Mouse (Mus musculus) CH12.LX (cell line): ENCODE results near the gene Aip. TPM values are rescaled to one million over a fixed set of nuclear protein-coding genes. Genes with fewer than 3 reads are reported as not detected.

Experiments
- DNase-seq: peaks from one replicate; pipeline ENCODE4 v3.0.0-alpha.2; 2013; ENCODE audit errors: extremely low read depth
- H3K27ac ChIP-seq: 2 replicates; pipeline ENCODE4 v1.5.1; 2012; ENCODE audit warnings: low read depth, mild to moderate bottlenecking, control low read depth, moderate library complexity; ENCODE audit not compliant: insufficient read depth
- H3K27me3 ChIP-seq: replicated peaks from 2 replicates; pipeline ENCODE3; 2012; ENCODE audit warnings: inconsistent platforms
- H3K36me3 ChIP-seq, 2 experiments: replicated peaks in 1 of 2; 2 replicates each; pipeline versions ENCODE3 to v1.6.1; 2012; ENCODE audit warnings: inconsistent platforms in 1 of 2, low read length in 1 of 2, mild to moderate bottlenecking in 1 of 2, mixed read lengths in 1 of 2, moderate library complexity in 1 of 2; ENCODE audit not compliant: control insufficient read depth in 1 of 2, insufficient read depth in 1 of 2
- H3K4me1 ChIP-seq, 2 experiments: 2 replicates each; pipeline ENCODE4 v1.6.1; 2012; ENCODE audit warnings: inconsistent platforms in 1 of 2, moderate library complexity in 1 of 2; ENCODE audit not compliant: insufficient read depth in 2 of 2, control insufficient read depth in 1 of 2
- H3K4me2 ChIP-seq: 2 replicates; pipeline ENCODE4 v1.6.1; 2012; ENCODE audit warnings: low read depth, mild to moderate bottlenecking, control low read depth; ENCODE audit not compliant: poor library complexity, insufficient read depth, severe bottlenecking
- H3K4me3 ChIP-seq, 3 experiments: fragments of 150-350 bp in 1 of 3; sonication (generic) in 1 of 3; replicated peaks in 1 of 3; 2 replicates each; pipeline versions ENCODE3 to v1.5.1; 2011 to 2012; ENCODE audit warnings: low read depth in 2 of 3, low read length in 2 of 3, mild to moderate bottlenecking in 2 of 3, moderate library complexity in 2 of 3, control low read depth in 1 of 3, improper control_type of control experiment in 1 of 3, inconsistent platforms in 1 of 3, mixed read lengths in 1 of 3; ENCODE audit not compliant: poor library complexity in 1 of 3
- H3K79me2 ChIP-seq: replicated peaks from 2 replicates; pipeline ENCODE4 v1.6.1; 2012; ENCODE audit warnings: mild to moderate bottlenecking, moderate library complexity; ENCODE audit not compliant: control insufficient read depth, poor library complexity, insufficient read depth, severe bottlenecking; ENCODE audit errors: extremely low read depth
- H3K9ac ChIP-seq: 2 replicates; pipeline ENCODE4 v1.6.1; 2012; ENCODE audit warnings: low read depth, mild to moderate bottlenecking, control low read depth, moderate library complexity; ENCODE audit not compliant: insufficient read depth
- H3K9me3 ChIP-seq: replicated peaks from 2 replicates; pipeline ENCODE3; 2012; ENCODE audit warnings: low read length, inconsistent platforms, mixed read lengths
- BHLHE40 ChIP-seq: IDR thresholded peaks from 2 replicates; pipeline ENCODE4 v1.6.1; 2011; ENCODE audit warnings: mild to moderate bottlenecking, low read depth, low read length, improper control_type of control experiment
- CHD1 ChIP-seq: IDR thresholded peaks from 2 replicates; pipeline ENCODE4 v1.6.1; 2012; ENCODE audit warnings: low read depth, low read length, improper control_type of control experiment, inconsistent platforms
- CHD2 ChIP-seq: IDR thresholded peaks from 2 replicates; pipeline ENCODE4 v1.6.1; 2011; ENCODE audit warnings: low read length, improper control_type of control experiment
- CTCF ChIP-seq, 2 experiments: IDR thresholded peaks in 1 of 2; conservative IDR thresholded peaks in 1 of 2; 2 replicates each; pipeline ENCODE4 v1.5.1; 2011 to 2012; ENCODE audit warnings: low read depth in 2 of 2, low read length in 2 of 2, improper control_type of control experiment in 1 of 2, inconsistent platforms in 1 of 2, mild to moderate bottlenecking in 1 of 2, moderate library complexity in 1 of 2
- E2F4 ChIP-seq: IDR thresholded peaks from 2 replicates; pipeline ENCODE4 v1.6.1; 2011; ENCODE audit warnings: low read depth, low read length, improper control_type of control experiment; ENCODE audit not compliant: insufficient replicate concordance
- ELF1 ChIP-seq: IDR thresholded peaks from 2 replicates; pipeline ENCODE4 v1.6.1; 2014; ENCODE audit warnings: low read depth, mild to moderate bottlenecking, inconsistent platforms, low read length, improper control_type of control experiment
- EP300 ChIP-seq: IDR thresholded peaks from 2 replicates; pipeline ENCODE4 v1.6.1; 2011; ENCODE audit warnings: low read length, improper control_type of control experiment
- ETS1 ChIP-seq: conservative IDR thresholded peaks from 2 replicates; pipeline ENCODE4 v1.6.1; 2012; ENCODE audit warnings: low read depth, mild to moderate bottlenecking, inconsistent platforms, low read length, improper control_type of control experiment, moderate library complexity
- GABPA ChIP-seq: IDR thresholded peaks from 2 replicates; pipeline ENCODE4 v1.6.1; 2012; ENCODE audit warnings: low read depth, low read length, improper control_type of control experiment, inconsistent platforms; ENCODE audit not compliant: insufficient replicate concordance
- HCFC1 ChIP-seq: IDR thresholded peaks from 2 replicates; pipeline ENCODE4 v1.6.1; 2012; ENCODE audit warnings: low read depth, mild to moderate bottlenecking, inconsistent platforms, low read length, improper control_type of control experiment
- IRF4 ChIP-seq: IDR thresholded peaks from 2 replicates; pipeline ENCODE4 v1.6.1; 2014; ENCODE audit warnings: low read depth, mild to moderate bottlenecking, inconsistent platforms, low read length, improper control_type of control experiment
- JUN ChIP-seq: IDR thresholded peaks from 2 replicates; pipeline ENCODE4 v1.6.1; 2011; ENCODE audit warnings: low read depth, mild to moderate bottlenecking, low read length, improper control_type of control experiment, moderate library complexity; ENCODE audit not compliant: insufficient read depth
- JUND ChIP-seq: conservative IDR thresholded peaks from 2 replicates; pipeline ENCODE4 v1.6.1; 2011; ENCODE audit warnings: low read depth, low read length, improper control_type of control experiment
- KAT2A ChIP-seq: IDR thresholded peaks from 2 replicates; pipeline ENCODE4 v1.6.1; 2012; ENCODE audit warnings: low read length, improper control_type of control experiment, inconsistent platforms; ENCODE audit not compliant: insufficient replicate concordance
- MAFK ChIP-seq: IDR thresholded peaks from 2 replicates; pipeline ENCODE4 v1.6.1; 2011; ENCODE audit warnings: low read length, improper control_type of control experiment; ENCODE audit not compliant: insufficient replicate concordance
- MAX ChIP-seq: IDR thresholded peaks from 2 replicates; pipeline ENCODE4 v1.6.1; 2011; ENCODE audit warnings: low read length, improper control_type of control experiment
- MAZ ChIP-seq: IDR thresholded peaks from 2 replicates; pipeline ENCODE4 v1.6.1; 2012; ENCODE audit warnings: low read depth, mild to moderate bottlenecking, inconsistent platforms, low read length, improper control_type of control experiment, moderate library complexity
- MEF2A ChIP-seq: IDR thresholded peaks from 2 replicates; pipeline ENCODE4 v1.6.1; 2014; ENCODE audit warnings: low read depth, mild to moderate bottlenecking, inconsistent platforms, low read length, improper control_type of control experiment, borderline replicate concordance
- MYC ChIP-seq: IDR thresholded peaks from 2 replicates; pipeline ENCODE4 v1.6.1; 2011; ENCODE audit warnings: low read depth, mild to moderate bottlenecking, improper control_type of control experiment, low read length
- NELFE ChIP-seq: IDR thresholded peaks from 2 replicates; pipeline ENCODE4 v1.6.1; 2011; ENCODE audit warnings: low read depth, low read length, improper control_type of control experiment
- NRF1 ChIP-seq: IDR thresholded peaks from 2 replicates; pipeline ENCODE4 v1.6.1; 2014; ENCODE audit warnings: low read depth, mild to moderate bottlenecking, inconsistent platforms, low read length, improper control_type of control experiment, moderate library complexity
- PAX5 ChIP-seq: IDR thresholded peaks from 2 replicates; pipeline ENCODE4 v1.6.1; 2012; ENCODE audit warnings: low read length, inconsistent platforms, mixed read lengths
- POLR2A ChIP-seq: IDR thresholded peaks from 2 replicates; pipeline ENCODE4 v1.6.1; 2011; ENCODE audit warnings: low read depth, mild to moderate bottlenecking, improper control_type of control experiment, low read length
- POLR2AphosphoS2 ChIP-seq: IDR thresholded peaks from 2 replicates; pipeline ENCODE4 v1.6.1; 2011; ENCODE audit warnings: low read depth, low read length, improper control_type of control experiment
- RAD21 ChIP-seq: IDR thresholded peaks from 2 replicates; pipeline ENCODE4 v1.6.1; 2011; ENCODE audit warnings: low read depth, mild to moderate bottlenecking, low read length, improper control_type of control experiment, moderate library complexity
- RCOR1 ChIP-seq: conservative IDR thresholded peaks from 2 replicates; pipeline ENCODE4 v1.6.1; 2012; ENCODE audit warnings: low read depth, mild to moderate bottlenecking, inconsistent platforms, low read length, improper control_type of control experiment
- SIN3A ChIP-seq: IDR thresholded peaks from 2 replicates; pipeline ENCODE4 v1.6.1; 2012; ENCODE audit warnings: low read length, improper control_type of control experiment, inconsistent platforms
- SMC3 ChIP-seq: IDR thresholded peaks from 2 replicates; pipeline ENCODE4 v1.6.1; 2011; ENCODE audit warnings: low read depth, low read length, improper control_type of control experiment
- TBP ChIP-seq: conservative IDR thresholded peaks from 2 replicates; pipeline ENCODE4 v1.6.1; 2011; ENCODE audit warnings: low read depth, low read length, improper control_type of control experiment
- TCF12 ChIP-seq: IDR thresholded peaks from 2 replicates; pipeline ENCODE4 v1.6.1; 2014; ENCODE audit warnings: low read depth, mild to moderate bottlenecking, inconsistent platforms, low read length, improper control_type of control experiment
- UBTF ChIP-seq: IDR thresholded peaks from 2 replicates; pipeline ENCODE4 v1.6.1; 2012; ENCODE audit warnings: low read depth, mild to moderate bottlenecking, inconsistent platforms, low read length, improper control_type of control experiment, moderate library complexity
- USF1 ChIP-seq: IDR thresholded peaks from 2 replicates; pipeline ENCODE4 v1.6.1; 2014; ENCODE audit warnings: low read depth, mild to moderate bottlenecking, inconsistent platforms, low read length, improper control_type of control experiment
- USF2 ChIP-seq: conservative IDR thresholded peaks from 2 replicates; pipeline ENCODE4 v1.6.1; 2011; ENCODE audit warnings: low read depth, low read length, improper control_type of control experiment
- ZC3H11A ChIP-seq: IDR thresholded peaks from 2 replicates; pipeline ENCODE4 v1.6.1; 2012; ENCODE audit warnings: low read depth, mild to moderate bottlenecking, inconsistent platforms, low read length, improper control_type of control experiment
- ZKSCAN1 ChIP-seq: IDR thresholded peaks from 2 replicates; pipeline ENCODE4 v1.6.1; 2012; ENCODE audit warnings: low read depth, inconsistent platforms, low read length, improper control_type of control experiment, borderline replicate concordance
- ZMIZ1 ChIP-seq: IDR thresholded peaks from 2 replicates; pipeline ENCODE4 v1.6.1; 2012; ENCODE audit warnings: low read depth, mild to moderate bottlenecking, inconsistent platforms, low read length, improper control_type of control experiment
- ZNF384 ChIP-seq: IDR thresholded peaks from 2 replicates; pipeline ENCODE4 v1.6.1; 2012; ENCODE audit warnings: low read depth, low read length, improper control_type of control experiment, inconsistent platforms
- dilution Hi-C: fragments of 300-500 bp; cut with MboI; formaldehyde crosslinking; loops from 2 replicates; pipeline ENCODE4 v1.14.3; 2020; ENCODE audit warnings: low sequenced_read_pairs; ENCODE audit not compliant: extremely low pct_unique_long_range_greater_than_20kb, extremely low pct_ligation_motif_present
- in situ Hi-C: fragments of 300-500 bp; cut with MboI; formaldehyde crosslinking; loops from 3 replicates; pipeline ENCODE4 v1.14.3; 2019; ENCODE audit warnings: low sequenced_read_pairs, low pct_ligation_motif_present, low pct_unique_long_range_greater_than_20kb, mixed read lengths
- polyA plus RNA-seq: library from polyadenylated mRNA; unstranded; fragments of >175 nt; gene quantifications from 2 replicates; pipeline ENCODE4 v1.2.1, GENCODE M21; 2012; ENCODE audit warnings: low read depth; ENCODE audit not compliant: insufficient read length
- total RNA-seq, 2 experiments: library from RNA; depleted of rRNA; stranded (reverse); fragments of 300-350 nt in 1 of 2; fragments of >200 nt in 1 of 2; gene quantifications; 2 replicates each; pipeline ENCODE4 v1.2.3; 2012 to 2014

Gene Aip
- total and polyA plus RNA-seq, 3 experiments: 11.7 to 64.8 (median 39.7) TPM

- H3K27ac ChIP-seq: peak overlapping the region; percentile 90
- dilution Hi-C loops (no loop called here), in situ Hi-C loops (no loop called here)
- no peaks in the 10 kb centered on the region for H3K27me3 ChIP-seq
- H3K4me2 ChIP-seq: no peak overlapping the region
- H3K79me2 ChIP-seq: peaks cover 15% of the 10 kb centered on the region
- H3K9ac ChIP-seq: 0 out of 2 replicates have a peak overlapping the region, but pooled peaks have one; percentile 10
- H3K9me3 ChIP-seq: peaks cover 5% of the 10 kb centered on the region
- no peak overlapping the region for H3K4me3 ChIP-seq
- peaks cover 0 to 28% of the 10 kb centered on the region in 2 experiments for H3K36me3 ChIP-seq
- peaks cover 41 to 78% of the 10 kb centered on the region in 2 experiments for H3K4me1 ChIP-seq
- DNase-seq: peak; percentile 84
- peak in 1 of 2 experiments; percentile 8; a peak in 1 of 4 replicates for TF ChIP-seq CTCF (conservative IDR thresholded peaks at IDR 0.05 in 1 of 2, IDR thresholded peaks at IDR 0.05 in 1 of 2; ENCODE audit: low read depth in 2 of 2, low read length in 2 of 2)
- peak; percentile 49 for TF ChIP-seq ELF1
- TF ChIP-seq KAT2A: no peak
- TF ChIP-seq E2F4: no peak
- peak; percentile 84 for TF ChIP-seq MYC
- no peak for TF ChIP-seq NELFE
- TF ChIP-seq CHD2: no peak; the same call in 1 of the 2 replicates
- no peak for TF ChIP-seq ZKSCAN1
- peak; percentile 44; the same call in 1 of the 2 replicates for TF ChIP-seq JUND
- no peak for TF ChIP-seq SMC3
- TF ChIP-seq POLR2AphosphoS2: no peak
- TF ChIP-seq MAZ: no peak
- TF ChIP-seq POLR2A: 0 out of 2 replicates have a peak, but pooled peaks have one; percentile 29
- TF ChIP-seq ZMIZ1: no peak
- 0 out of 2 replicates have a peak, but pooled peaks have one; percentile 23 for TF ChIP-seq CHD1
- TF ChIP-seq USF1: no peak
- no peak; the same call in 1 of the 2 replicates for TF ChIP-seq SIN3A
- no peak for TF ChIP-seq GABPA
- TF ChIP-seq TBP: 0 out of 2 replicates have a peak, but pooled peaks have one; percentile 29
- peak; percentile 69 for TF ChIP-seq EP300
- no peak for TF ChIP-seq ZNF384
- TF ChIP-seq HCFC1: no peak
- peak; percentile 69 for TF ChIP-seq JUN
- no peak for TF ChIP-seq MAFK
- no peak for TF ChIP-seq PAX5
- TF ChIP-seq USF2: 0 out of 2 replicates have a peak, but pooled peaks have one; percentile 4
- TF ChIP-seq RCOR1: no peak
- no peak for TF ChIP-seq RAD21
- peak; percentile 81 for TF ChIP-seq ETS1
- peak; percentile 73 for TF ChIP-seq TCF12
- no peak for TF ChIP-seq IRF4
- TF ChIP-seq BHLHE40: peak; percentile 69
- TF ChIP-seq MAX: peak; percentile 81
- TF ChIP-seq ZC3H11A: no peak
- TF ChIP-seq MEF2A: peak; percentile 32; the same call in 1 of the 2 replicates
- no peak for TF ChIP-seq NRF1
- no peak for TF ChIP-seq UBTF
Measured at GRCm38 (mm10) chr19:4144550-4145498, 19.2 kb upstream of the Aip start.
